Mouse (Mus musculus): ENCODE results near the gene Tcerg1l.

The Tcerg1l gene

GRCm38 (mm10) chr7:138222951-138223350 is 174.6 kb downstream of the Tcerg1l start:
- DNase-seq (ENCODE audit: low read depth, low spot score): no peak

DNA sequence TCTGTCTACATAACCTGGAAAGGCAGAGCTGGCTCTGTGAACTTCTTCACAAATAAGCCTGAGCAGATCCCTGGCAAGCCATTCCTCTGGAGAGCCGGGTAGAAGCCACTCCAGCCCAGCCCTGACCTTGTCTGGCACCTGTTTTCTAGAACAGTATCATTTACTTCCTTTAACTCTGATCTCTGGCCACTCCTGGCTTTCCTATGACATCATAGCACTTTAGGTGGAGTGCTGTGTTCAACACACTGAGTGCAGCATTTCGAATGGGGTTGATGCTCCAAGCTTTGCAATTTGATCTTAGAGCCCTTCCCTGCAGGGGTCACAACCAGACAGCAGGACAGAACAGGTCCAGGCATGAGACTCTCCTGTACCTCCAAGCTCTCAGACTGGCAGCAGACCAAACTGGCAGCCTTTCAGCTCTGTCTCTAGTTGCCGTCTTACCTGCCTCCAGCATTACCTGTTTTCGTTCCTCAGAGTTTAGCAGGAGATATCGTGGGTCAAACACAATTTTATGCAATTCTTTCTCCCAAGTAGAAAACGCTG is 179.9 kb downstream of the Tcerg1l start:
- DNase-seq (ENCODE audit: low read depth, low spot score): peak; percentile 3

GRCm38 (mm10) chr7:138215177-138215830 is 182.2 kb downstream of the Tcerg1l start:
- no peak for DNase-seq (ENCODE audit: low read depth, low spot score)

DNA sequence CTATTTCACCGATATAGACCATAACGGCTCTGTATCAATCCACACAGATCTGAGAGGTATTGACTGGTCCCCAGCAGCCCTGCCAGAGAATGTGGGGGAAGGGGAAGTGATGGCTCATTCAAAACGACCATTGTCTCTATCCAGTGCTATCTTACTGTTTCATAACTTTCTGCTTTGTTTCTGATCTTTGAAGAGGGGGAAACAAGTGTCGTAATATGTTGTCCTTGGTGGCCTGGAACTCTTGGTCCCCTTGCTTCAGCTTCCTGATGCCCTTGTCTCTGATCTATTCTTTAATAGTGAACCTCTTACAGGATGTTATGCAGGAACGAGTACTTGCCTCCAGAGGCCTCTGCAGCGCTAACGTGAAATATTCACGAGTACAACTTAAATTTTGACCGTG is 182.8 kb downstream of the Tcerg1l start:
- DNase-seq (ENCODE audit: low read depth, low spot score): no peak

DNA sequence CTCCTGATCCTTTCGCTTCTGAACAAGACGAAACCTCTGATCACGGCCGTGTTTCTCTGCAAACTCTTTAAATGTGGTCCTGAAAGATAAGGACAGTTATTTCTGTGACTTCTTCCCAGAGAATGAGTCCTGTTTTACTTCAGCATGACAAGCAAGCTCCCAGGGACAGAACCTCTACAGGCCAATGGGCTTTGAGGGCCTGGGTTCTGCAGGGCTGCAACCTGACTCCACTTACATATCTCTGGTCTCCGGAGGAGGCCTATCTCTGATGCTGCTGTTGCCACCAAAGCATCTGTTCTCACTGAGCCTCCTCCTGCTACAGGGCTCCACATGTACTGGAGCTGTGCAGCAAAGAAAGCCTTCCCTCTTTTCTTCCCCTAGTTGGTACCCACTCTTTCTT is 187.8 kb downstream of the Tcerg1l start:
- no peak for DNase-seq (ENCODE audit: low read depth, low spot score)

DNA sequence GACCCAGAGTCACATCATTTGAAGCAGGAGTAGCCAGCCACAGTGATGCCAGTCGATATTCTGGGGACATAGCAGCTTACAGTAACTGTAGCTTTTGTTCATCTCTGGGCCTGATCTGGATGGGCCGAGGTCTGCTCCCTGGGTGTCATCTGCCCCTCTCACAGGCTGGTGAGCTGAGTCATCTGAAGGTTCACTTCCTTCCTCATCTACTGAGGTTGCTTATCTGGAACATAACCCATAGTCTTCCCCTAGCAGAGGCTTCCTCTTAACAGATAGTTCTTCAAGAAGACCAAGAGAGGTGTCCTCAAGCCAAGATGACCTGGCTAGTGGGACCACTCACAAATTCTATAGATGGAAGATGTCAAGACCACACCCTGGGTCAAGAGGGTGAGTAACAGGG is 192.4 kb downstream of the Tcerg1l start:
- no peak for DNase-seq (ENCODE audit: low read depth, low spot score)

- no peak for DNase-seq (ENCODE audit: low read depth, low spot score)
Measured at GRCm38 (mm10) chr7:138202162-138202832, 195.2 kb downstream of the Tcerg1l start.

GRCm38 (mm10) chr7:138199333-138200058 is 198.0 kb downstream of the Tcerg1l start:
- no peak for DNase-seq (ENCODE audit: low read depth, low spot score)

- DNase-seq (ENCODE audit: low read depth, low spot score): peak; percentile 6
Measured at GRCm38 (mm10) chr7:138196139-138196538, 201.4 kb downstream of the Tcerg1l start.

GRCm38 (mm10) chr7:138184197-138184596 is 213.3 kb downstream of the Tcerg1l start:
- DNase-seq (ENCODE audit: low read depth, low spot score): no peak

GRCm38 (mm10) chr7:138182216-138182615 is 215.3 kb downstream of the Tcerg1l start:
- no peak for DNase-seq (ENCODE audit: low read depth, low spot score)

- DNase-seq (ENCODE audit: low read depth, low spot score): no peak
Measured at GRCm38 (mm10) chr7:138178617-138179016, 218.9 kb downstream of the Tcerg1l start.

DNA sequence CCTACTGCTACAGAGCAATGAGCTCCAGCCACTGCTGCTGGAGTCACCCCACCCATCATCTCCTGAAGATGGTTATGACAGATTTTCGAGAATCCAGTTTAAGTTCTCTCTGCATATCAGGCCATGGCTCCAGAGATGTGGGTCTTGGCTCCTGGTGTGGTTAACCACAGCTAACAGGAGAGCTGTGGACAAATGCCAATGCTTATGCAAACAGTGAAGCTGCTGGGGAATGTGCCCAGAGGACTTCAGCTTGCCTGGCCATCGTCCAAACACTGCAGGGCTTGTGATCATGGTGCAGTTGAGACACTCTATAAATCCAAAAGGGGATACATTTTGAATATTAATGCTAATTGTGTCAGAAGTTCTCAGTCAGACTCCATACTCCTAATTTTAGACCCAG is 221.5 kb downstream of the Tcerg1l start:
- no peak for DNase-seq (ENCODE audit: low read depth, low spot score)

- DNase-seq (ENCODE audit: low read depth, low spot score): no peak
Measured at GRCm38 (mm10) chr7:138170389-138170788, 227.1 kb downstream of the Tcerg1l start.

All from ZHBTc4 (cell line).